Comparison of ENCODE assay signal across 8 mouse cellular contexts in the genomic region with DNA sequence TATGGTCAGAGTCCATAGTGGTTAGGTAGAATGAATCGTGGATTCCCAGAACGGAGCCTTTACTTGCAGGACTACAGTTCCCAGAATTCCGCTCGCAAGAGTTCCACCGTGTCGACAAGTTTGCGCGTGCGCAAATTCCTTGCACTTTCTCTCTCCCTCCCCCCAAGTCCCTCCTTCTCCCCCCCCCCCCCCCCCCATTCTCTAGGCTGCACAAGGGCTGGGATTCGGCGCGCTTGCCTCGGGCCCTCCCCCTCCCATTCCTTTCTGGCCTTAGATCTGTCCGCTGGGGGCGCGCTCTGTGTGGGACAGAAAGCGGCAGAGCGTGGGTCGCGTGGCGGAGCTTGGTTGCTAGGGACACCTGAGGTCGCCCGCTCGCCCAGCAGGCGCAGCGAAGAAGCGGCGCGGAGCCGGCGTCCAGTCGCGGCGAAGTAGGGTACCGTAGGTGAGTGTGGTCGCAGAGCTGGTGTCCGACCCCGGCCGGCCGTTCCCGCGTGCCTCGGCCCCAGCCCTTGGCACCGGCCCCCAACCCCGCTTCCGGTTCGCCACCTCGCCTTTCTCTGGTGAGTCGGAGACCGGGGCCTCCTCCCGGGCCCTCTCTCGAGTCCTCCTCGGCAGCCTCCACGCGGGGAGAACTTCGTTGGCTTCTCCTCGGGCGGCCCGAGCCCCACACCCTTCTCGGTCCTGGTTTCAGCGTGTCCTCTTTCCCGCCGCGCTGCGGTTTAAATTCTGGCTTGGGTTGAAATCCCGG. TPM values are rescaled to one million over a fixed set of nuclear protein-coding genes. Genes with fewer than 3 reads are reported as not detected.
DNase-seq lines count a peak whose midpoint lies in the region; ATAC-seq and TF ChIP-seq lines count a peak whose summit lies in the region.

Gene Ttll4 (plus strand): TSS at position 298 of the 748 bp plus-strand sequence.

- no peaks in the 10 kb centered on the region for H3K27me3 ChIP-seq in hindbrain, postnatal 0 days (ENCODE audit: insufficient read depth, low read length)

- TF ChIP-seq CTCF in gastrocnemius, adult 2 months (IDR thresholded peaks at IDR 0.05) = peak; percentile 69
- peak; percentile 75 for TF ChIP-seq CTCF in hindbrain, postnatal 0 days (IDR thresholded peaks at IDR 0.05; ENCODE audit: low read depth)
- TF ChIP-seq CTCF in left cerebral cortex, adult 2 months (IDR thresholded peaks at IDR 0.05) = peak; percentile 56

- intact Hi-C loops in gastrocnemius, adult 2 months (cut with DNase I) = loop anchor here (10.0 kb wide), 2 partner anchors 53 to 93 kb away; partner anchors contain the start of gene Cyp27a1
- intact Hi-C loops in left cerebral cortex, adult 2 months (cut with DNase I) = no loop called here

- no peaks in the 10 kb centered on the region for H3K4me1 ChIP-seq in hindbrain, postnatal 0 days (ENCODE audit: insufficient read depth, low read length)

- WGBS in hindbrain, postnatal 0 days = under 1% methylated on average over 56 of the region's 66 CpGs

- H3K36me3 ChIP-seq in hindbrain, postnatal 0 days (ENCODE audit: insufficient read depth, low read length) = no peaks in the 10 kb centered on the region

- H3K4me2 ChIP-seq in hindbrain, postnatal 0 days (ENCODE audit: low read depth, low read length) = peak within 1 kb of the TSS; percentile 66

- H3K27ac ChIP-seq in gastrocnemius, adult 2 months = peak within 1 kb of the TSS; percentile 96
- peak within 1 kb of the TSS; percentile 76 for H3K27ac ChIP-seq in hindbrain, postnatal 0 days
- H3K27ac ChIP-seq in left cerebral cortex, adult 2 months = peak within 1 kb of the TSS; percentile 91

- H3K9ac ChIP-seq in hindbrain, postnatal 0 days (replicated peaks; ENCODE audit: low read length) = peak within 1 kb of the TSS; percentile 64

- H3K9me3 ChIP-seq in hindbrain, postnatal 0 days (ENCODE audit: low read length) = no peaks in the 10 kb centered on the region

- peak within 1 kb of the TSS; percentile 77 for H3K4me3 ChIP-seq in gastrocnemius, adult 2 months
- H3K4me3 ChIP-seq in hindbrain, postnatal 0 days (ENCODE audit: low read length) = peak within 1 kb of the TSS; percentile 83
- H3K4me3 ChIP-seq in left cerebral cortex, adult 2 months = peak within 1 kb of the TSS; percentile 98

- ATAC-seq in common myeloid progenitor, adult 5-6 weeks (replicated peaks; ENCODE audit: low read depth, poor library complexity, severe bottlenecking) = peak; percentile 100
- ATAC-seq in hindbrain, postnatal 0 days = peak; percentile 99
- ATAC-seq in megakaryocyte, adult 5-6 weeks (ENCODE audit: poor library complexity, severe bottlenecking) = peak; percentile 99

- peak; percentile 95 for DNase-seq in ZHBTc4 (ENCODE audit: low read depth, low spot score)
- peak; percentile 97 for DNase-seq in gastrocnemius, adult 2 months
- peak; percentile 98 for DNase-seq in hindbrain, postnatal 0 days (ENCODE audit: low spot score)
- DNase-seq in left cerebral cortex, adult 2 months (ENCODE audit: extremely low spot score in 1 of 2, low spot score in 2 of 2) = peak; percentile 87 to 93
- DNase-seq in right cerebral cortex, adult 2 months (ENCODE audit: low spot score in 2 of 2) = peak; percentile 90 to 91
- peak; percentile 96 for DNase-seq in urinary bladder, postnatal 14 days (ENCODE audit: low spot score)

RNA-seq across cellular contexts. Expression of gene Ttll4, which starts in this region (rescaled TPM):
- 21.3 and 21.9 TPM in 2 replicates for total RNA-seq in common myeloid progenitor, adult 5-6 weeks (2017)
- 10 to 100 TPM; 11.7 to 19.7 TPM for total RNA-seq in gastrocnemius, adult 2 months (2021)
- 25.8 and 32.9 TPM in 2 replicates for total RNA-seq in hindbrain, postnatal 0 days (2014; rRNA removed)
- polyA plus RNA-seq in hindbrain, postnatal 0 days (2015; fragmentation: Nextera tagmentation; extraction: Ambion mirVana) = 3.2 and 4.0 TPM in 2 replicates
- total RNA-seq in left cerebral cortex, adult 2 months (2021) = 10 to 100 TPM; 22.1 to 24.1 TPM
- total RNA-seq in megakaryocyte, adult 5-6 weeks (2015) = 9.3 and 10.1 TPM in 2 replicates
- total RNA-seq in megakaryocyte, adult 5-6 weeks (2017) = 9.4 and 12.2 TPM in 2 replicates

Comparison
In these comparisons a context has a peak if more than half of its experiments do, and no peak if none do; other contexts are left out.
1. Peak in every context shown above with its lines: DNase-seq, ATAC-seq, H3K4me3 ChIP-seq and H3K27ac ChIP-seq.